In the genomic region with DNA sequence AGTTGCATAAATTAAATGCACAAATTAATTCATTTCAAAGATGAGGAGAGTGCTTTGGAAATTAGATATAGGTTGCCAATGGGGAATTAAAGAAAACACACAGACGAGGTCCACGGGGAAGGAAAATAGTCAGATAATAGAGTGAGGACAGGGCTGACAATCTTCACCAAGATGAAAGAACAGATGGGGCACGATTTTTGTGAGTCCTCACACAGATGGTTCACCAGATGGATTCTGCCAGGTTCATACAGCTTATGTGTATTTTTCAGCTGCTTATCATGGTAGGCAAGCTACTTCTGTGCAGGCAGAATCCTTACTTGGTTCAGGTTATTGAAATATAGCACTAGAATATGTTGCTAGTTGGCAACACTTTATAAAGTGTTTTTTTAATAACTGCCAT, we compare ENCODE assay signal across 11 mouse cellular contexts.
DNase-seq lines count a peak whose midpoint lies in the region; ATAC-seq and TF ChIP-seq lines count a peak whose summit lies in the region.
"Had no signal": no experiment of that assay in that cellular context is flagged by ENCODE, and none has a peak within 500 bp of the region (broad histone marks: within the 10 kb centered on the region; RNA-seq: fewer than 3 reads in every experiment).

No protein-coding gene starts in this region.

- no peaks in the 10 kb centered on the region for H3K36me3 ChIP-seq in forebrain, postnatal 0 days (ENCODE audit: insufficient read depth)
- H3K36me3 ChIP-seq: liver, embryonic 13.5 days had no signal

- peak; percentile 10 for DNase-seq in embryo, embryonic 11 days
- DNase-seq in embryo, embryonic 9.5 days (ENCODE audit: extremely low spot score) = no peak
- DNase-seq in forebrain, postnatal 0 days = peak; percentile 78
- DNase-seq in layer of hippocampus, postnatal 14 days (ENCODE audit: low spot score in 2 of 2) = peak; percentile 16 to 69
- peak; percentile 44 for DNase-seq in retina, postnatal 1 day
- DNase-seq in kidney, postnatal 25 days = no peak
- DNase-seq in liver = no peak
- DNase-seq in kidney, adult 8-10 months = no peak
- DNase-seq: kidney, adult 2 months; liver, embryonic 13.5 days had no signal

- TF ChIP-seq CTCF in forebrain, postnatal 0 days (IDR thresholded peaks at IDR 0.05; ENCODE audit: low read depth) = no peak

- H3K4me3 ChIP-seq in forebrain, postnatal 0 days (ENCODE audit: low read depth, low read length) = no peak overlapping the region
- H3K4me3 ChIP-seq: liver, embryonic 13.5 days; myocyte had no signal

- H3K27ac ChIP-seq in forebrain, postnatal 0 days (ENCODE audit: low read depth, low read length) = no peak overlapping the region
- H3K27ac ChIP-seq: liver, embryonic 13.5 days had no signal

- H3K4me2 ChIP-seq in forebrain, postnatal 0 days (ENCODE audit: low read depth) = no peak overlapping the region
- H3K4me2 ChIP-seq: liver, embryonic 13.5 days had no signal

- 34% methylated on average over 3 of the region's 3 CpGs for WGBS in forebrain, postnatal 0 days

- H3K9ac ChIP-seq in forebrain, postnatal 0 days = no peak overlapping the region
- H3K9ac ChIP-seq: liver, embryonic 13.5 days had no signal

- H3K4me1 ChIP-seq in forebrain, postnatal 0 days (ENCODE audit: insufficient read depth) = no peaks in the 10 kb centered on the region
- H3K4me1 ChIP-seq: liver, embryonic 13.5 days had no signal

- no peaks in the 10 kb centered on the region for H3K9me3 ChIP-seq in forebrain, postnatal 0 days (ENCODE audit: low read length)
- H3K9me3 ChIP-seq: liver, embryonic 13.5 days had no signal

- ATAC-seq in forebrain, postnatal 0 days = peak; percentile 58; the same call in 1 of the 2 replicates

- H3K27me3 ChIP-seq in forebrain, postnatal 0 days (ENCODE audit: insufficient read depth, low read length) = no peaks in the 10 kb centered on the region
- H3K27me3 ChIP-seq: liver, embryonic 13.5 days had no signal

Comparison
In these comparisons a context has a peak if more than half of its experiments do, and no peak if none do; other contexts are left out.
1. DNase-seq: peak in embryo, embryonic 11 days (single experiment), forebrain, postnatal 0 days (single experiment), layer of hippocampus, postnatal 14 days (2 of 2) and retina, postnatal 1 day (single experiment); none in embryo, embryonic 9.5 days (single experiment), kidney, postnatal 25 days (0 of 2), liver (single experiment) and kidney, adult 8-10 months (0 of 2).